10 mouse cellular contexts compared by ENCODE assay signal in the genomic region with DNA sequence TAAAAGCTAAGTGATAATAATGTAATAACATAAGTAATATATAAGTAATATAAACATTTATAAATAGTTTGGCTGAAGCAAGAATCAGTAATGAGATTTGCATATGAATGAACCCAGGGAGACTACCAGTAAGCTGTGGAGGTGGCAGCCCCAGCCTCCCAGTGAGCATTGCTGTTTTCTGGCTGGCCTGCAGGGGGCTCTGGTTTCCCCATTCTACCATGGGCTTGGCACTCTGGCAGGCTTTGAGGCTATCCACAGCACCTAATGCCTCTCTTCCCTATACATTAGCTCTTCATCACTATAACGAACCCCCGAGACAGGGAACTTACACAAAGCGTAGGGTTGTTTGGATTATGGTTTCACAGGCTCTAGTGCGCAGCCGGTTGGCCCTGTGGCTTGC. TPM values are rescaled to one million over a fixed set of nuclear protein-coding genes. Genes with fewer than 3 reads are reported as not detected.
A peak's percentile ranks its signal among the peaks of the same experiment; 100 is the strongest.
DNase-seq lines count a peak whose midpoint lies in the region; TF ChIP-seq lines count a peak whose summit lies in the region.
"Had no signal": no experiment of that assay in that cellular context is flagged by ENCODE, and none has a peak within 500 bp of the region (broad histone marks: within the 10 kb centered on the region; RNA-seq: fewer than 3 reads in every experiment).

No protein-coding gene starts in this region.

- intact Hi-C loops in heart, postnatal 14 days (cut with DNase I), result no loop called here

- H3K36me3 ChIP-seq in C2C12 (ENCODE audit: control insufficient read depth, insufficient read depth), result no peaks in the 10 kb centered on the region
- H3K36me3 ChIP-seq: limb, embryonic 12.5 days had no signal

- no peak overlapping the region for H3K4me3 ChIP-seq in C2C12 (ENCODE audit: insufficient read depth, poor library complexity, severe bottlenecking)
- H3K4me3 ChIP-seq: erythroblast, embryonic 14.5 days; limb, embryonic 12.5 days had no signal

- H3K79me3 ChIP-seq in C2C12 (ENCODE audit: low read depth), result no peaks in the 10 kb centered on the region

- peak; percentile 16 for DNase-seq in kidney, adult 9 months
- DNase-seq in kidney, postnatal 10 days, result no peak
- peak; percentile 7 for DNase-seq in 416B (ENCODE audit: low read depth)
- peak; percentile 44 for DNase-seq in embryo, embryonic 11 days
- peak; percentile 38 for DNase-seq in thymus, postnatal 25 days
- no peak for DNase-seq in frontal cortex, postnatal 10 days (ENCODE audit: low spot score in 2 of 2)
- DNase-seq in heart, postnatal 14 days, result no peak

- H3ac ChIP-seq in C2C12 (ENCODE audit: control insufficient read depth, insufficient read length, low read depth), result no peak overlapping the region

- no peaks in the 10 kb centered on the region for H3K79me2 ChIP-seq in C2C12 (ENCODE audit: control insufficient read depth, insufficient read depth)

- peak; percentile 16 for TF ChIP-seq CTCF in C2C12 (IDR thresholded peaks at IDR 0.05; ENCODE audit: control insufficient read depth, insufficient read depth, insufficient read length)

- peaks cover 26% of the 10 kb centered on the region for H3K27me3 ChIP-seq in C2C12 (ENCODE audit: control insufficient read depth, insufficient read depth, insufficient read length)

TF ChIP-seq in C2C12, 6 proteins besides CTCF, POLR2A, EP300 and RAD21:
- TF ChIP-seq USF1 (IDR thresholded peaks at IDR 0.05; ENCODE audit: low read depth) (no peak), MYOD1 (IDR thresholded peaks at IDR 0.05; ENCODE audit: control insufficient read depth, insufficient read length, low read depth) (no peak), MYOG (IDR thresholded peaks at IDR 0.05; ENCODE audit: control insufficient read depth, extremely low read depth, insufficient read length) (no peak), CEBPB (IDR thresholded peaks at IDR 0.05; ENCODE audit: low read depth) (no peak), MAX (IDR thresholded peaks at IDR 0.05) (no peak), FOSL1 (IDR thresholded peaks at IDR 0.05; ENCODE audit: insufficient read depth, low read length, poor library complexity, severe bottlenecking) (no peak)
TF ChIP-seq in C2C12: peak in this region for 0.

RNA-seq across cellular contexts. Expression of gene Gpatch2l, which starts 53.5 kb away (rescaled TPM):
- polyA plus RNA-seq in C2C12 (2012; fragmentation: generic; extraction: Trizol), result 7.2 TPM
- 10 to 100 TPM; 16.4 to 17.8 TPM for total RNA-seq in heart, postnatal 14 days (2021)

Comparison
In these comparisons a context has a peak if more than half of its experiments do, and no peak if none do; other contexts are left out.
1. DNase-seq: peak in kidney, adult 9 months (single experiment), 416B (single experiment), embryo, embryonic 11 days (single experiment) and thymus, postnatal 25 days (single experiment); none in kidney, postnatal 10 days (single experiment), frontal cortex, postnatal 10 days (0 of 2) and heart, postnatal 14 days (0 of 2).